Mouse (Mus musculus) frontal cortex, adult (tissue): ENCODE data around the gene Urah.

Source experiments
- ATAC-seq: cut with Nextera tagmentation; 2 replicates; pipeline ENCODE4 v1.9.2; 2017; ENCODE audit warnings: mild to moderate bottlenecking, moderate library complexity, mixed read lengths; ENCODE audit not compliant: low TSS enrichment

Urah gene

GRCm38 (mm10) chr7:140840750-140841735 lies 6.2 kb downstream of the Urah start:
- no peak for ATAC-seq

- no peak for ATAC-seq
Measured at GRCm38 (mm10) chr7:140843806-140844205, 9.0 kb downstream of the Urah start.

- ATAC-seq: peak; percentile 84
Measured at GRCm38 (mm10) chr7:140844905-140845665, 10.3 kb downstream of the Urah start, which contains the start of gene Scgb1c1. TSS of gene Scgb1c1 (plus strand) at chr7:140845547.

DNA sequence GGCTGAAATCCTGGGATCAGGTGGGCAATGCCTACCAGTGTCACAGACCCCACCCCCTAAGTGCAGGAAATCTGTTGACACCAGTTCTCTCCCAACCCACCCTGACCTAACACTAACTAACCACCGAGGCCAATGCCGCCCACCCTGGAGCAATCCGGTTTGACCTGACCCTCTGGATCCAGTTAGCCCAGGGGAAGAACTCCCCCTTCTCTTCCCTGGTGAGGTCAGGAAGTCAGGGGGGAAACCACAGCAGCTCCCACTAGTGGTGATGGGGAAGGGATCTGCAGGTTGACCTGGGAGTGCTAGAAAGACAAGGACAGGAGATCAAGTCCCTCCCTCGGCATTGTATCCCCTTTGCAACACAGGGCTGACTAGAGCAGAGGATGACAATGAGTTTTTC lies 10.9 kb downstream of the Urah start:
- no peak for ATAC-seq

GRCm38 (mm10) chr7:140846676-140847075 lies 11.9 kb downstream of the Urah start:
- no peak for ATAC-seq

DNA sequence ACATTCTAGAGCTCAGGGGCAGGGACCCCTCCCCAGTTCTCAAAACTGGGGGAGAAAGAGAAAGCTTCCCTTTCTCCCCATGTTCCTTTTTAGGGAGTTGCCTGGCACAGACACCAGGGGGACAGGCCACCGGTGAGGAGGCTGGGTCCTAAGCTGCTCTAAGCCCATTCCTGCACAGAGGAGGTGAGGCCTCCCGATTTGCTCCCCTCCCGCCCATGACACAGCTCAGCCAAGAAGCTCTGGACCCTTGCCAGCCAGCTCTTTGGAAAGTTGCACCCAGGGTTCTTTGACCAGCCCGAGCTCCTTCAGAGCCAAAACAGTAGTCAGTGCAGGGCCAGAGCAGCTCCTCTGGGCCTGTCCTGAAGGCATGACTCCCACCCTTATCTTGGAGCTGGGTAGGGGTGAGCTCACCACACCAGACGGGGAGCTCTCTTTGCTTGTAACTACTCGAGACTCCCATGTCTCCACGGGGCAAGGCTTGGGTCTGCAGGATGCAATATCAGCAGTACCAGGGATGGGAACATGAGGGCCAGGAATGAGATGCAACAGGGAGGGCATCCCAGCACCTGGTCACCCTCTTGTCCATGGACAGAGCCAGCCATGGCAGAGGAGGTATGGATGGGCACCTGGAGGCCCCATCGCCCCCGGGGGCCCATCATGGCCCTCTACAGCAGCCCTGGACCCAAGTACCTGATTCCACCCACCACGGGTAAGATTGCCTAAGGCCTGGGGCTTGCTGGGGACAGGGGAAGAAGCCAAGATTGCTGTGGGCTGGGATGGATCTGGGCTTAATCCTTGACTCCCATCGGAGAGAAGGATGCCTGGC lies 13.2 kb downstream of the Urah start, which contains the start of gene Odf3:
Odf3 (plus strand) TSS at position 51 of the 826 bp plus-strand sequence.
- no peak for ATAC-seq

DNA sequence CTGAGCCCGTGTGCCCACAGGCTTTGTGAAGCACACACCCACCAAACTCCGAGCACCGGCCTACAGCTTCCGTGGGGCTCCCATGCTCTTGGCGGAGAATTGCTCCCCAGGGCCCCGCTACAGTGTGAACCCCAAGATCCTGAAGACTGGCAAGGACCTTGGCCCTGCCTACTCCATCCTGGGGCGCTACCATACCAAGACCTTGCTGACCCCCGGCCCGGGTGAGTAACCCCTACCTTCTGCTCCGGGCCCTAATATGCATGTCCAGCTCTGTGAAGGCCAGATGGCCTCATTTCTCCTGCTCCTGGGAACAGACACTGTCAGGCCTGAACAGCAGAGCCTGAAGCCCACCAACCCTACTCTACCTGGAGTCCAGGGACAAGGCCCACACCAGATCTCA lies 13.8 kb downstream of the Urah start:
- ATAC-seq: no peak

DNA sequence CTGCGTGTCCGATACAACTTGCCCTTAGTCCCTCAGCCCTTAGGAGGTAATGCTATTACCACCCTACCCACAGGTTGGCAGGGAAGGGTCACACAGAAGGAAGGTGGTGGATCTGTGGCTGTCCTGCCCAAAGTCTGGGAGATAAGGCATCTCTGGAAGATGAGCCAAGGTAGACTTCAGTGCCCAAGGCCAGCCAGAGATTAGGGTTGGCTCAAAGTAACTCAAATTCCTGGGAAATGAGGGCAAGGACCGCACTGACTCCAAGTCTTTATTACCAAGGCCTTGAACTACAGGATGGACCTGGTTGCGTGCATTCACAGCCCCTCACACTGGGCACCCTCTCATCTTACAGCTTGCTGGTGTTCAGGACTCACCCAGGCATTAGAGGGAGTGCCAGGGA lies 17.1 kb downstream of the Urah start:
- no peak for ATAC-seq

GRCm38 (mm10) chr7:140853386-140853785 lies 18.6 kb downstream of the Urah start:
- no peak for ATAC-seq

- ATAC-seq: no peak
Measured at GRCm38 (mm10) chr7:140854483-140854882, 19.7 kb downstream of the Urah start.

- no peak for ATAC-seq
Measured at GRCm38 (mm10) chr7:140855181-140855580, 20.4 kb downstream of the Urah start.

GRCm38 (mm10) chr7:140855860-140856784 lies 21.3 kb downstream of the Urah start, which contains the start of gene Gm45785:
TSS of gene Gm45785 (minus strand) at chr7:140856331.
- peak; percentile 77 for ATAC-seq

GRCm38 (mm10) chr7:140856785-140857549 lies 22.1 kb downstream of the Urah start, which contains the start of gene Ric8a:
TSS of gene Ric8a (plus strand) at chr7:140856957.
- ATAC-seq: peak; percentile 62

DNA sequence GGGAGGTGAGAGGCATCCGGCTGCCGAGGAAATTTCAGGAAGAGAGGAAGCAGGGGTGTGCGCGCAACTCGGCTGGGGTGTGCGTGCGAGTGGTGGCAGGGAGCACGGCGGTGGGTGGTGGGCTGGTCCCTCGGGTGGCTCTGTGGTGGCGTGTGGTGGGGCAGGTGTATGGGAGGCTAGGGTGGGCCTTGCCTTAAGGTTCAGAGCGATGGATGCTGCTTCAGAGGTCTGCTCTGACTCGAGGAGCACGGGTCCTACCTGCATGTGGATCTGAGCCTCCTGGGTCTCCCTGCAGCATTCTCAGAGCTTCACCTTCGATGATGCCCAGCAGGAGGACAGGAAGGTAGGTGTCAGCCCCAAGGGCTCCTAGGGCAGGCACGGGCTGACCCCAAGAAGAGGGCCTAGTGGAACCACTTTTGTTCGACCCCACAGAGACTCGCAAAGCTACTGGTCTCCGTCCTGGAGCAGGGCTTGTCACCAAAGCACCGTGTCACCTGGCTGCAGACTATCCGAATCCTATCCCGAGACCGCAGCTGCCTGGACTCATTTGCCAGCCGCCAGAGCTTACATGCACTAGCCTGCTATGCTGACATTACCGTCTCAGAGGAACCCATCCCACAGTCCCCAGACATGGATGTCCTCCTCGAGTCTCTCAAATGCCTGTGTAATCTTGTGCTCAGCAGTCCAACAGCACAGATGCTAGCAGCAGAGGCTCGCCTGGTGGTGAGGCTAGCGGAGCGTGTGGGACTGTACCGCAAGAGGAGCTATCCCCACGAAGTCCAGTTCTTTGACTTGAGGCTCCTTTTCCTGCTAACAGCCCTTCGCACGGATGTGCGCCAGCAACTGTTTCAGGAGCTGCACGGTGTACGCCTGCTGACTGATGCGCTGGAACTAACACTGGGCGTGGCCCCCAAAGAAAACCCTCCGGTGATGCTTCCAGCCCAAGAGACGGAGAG lies 23.0 kb downstream of the Urah start, which contains the start of gene Bet1l:
Bet1l (minus strand) TSS at position 28 of the 956 bp plus-strand sequence.
- peak; percentile 12 for ATAC-seq

DNA sequence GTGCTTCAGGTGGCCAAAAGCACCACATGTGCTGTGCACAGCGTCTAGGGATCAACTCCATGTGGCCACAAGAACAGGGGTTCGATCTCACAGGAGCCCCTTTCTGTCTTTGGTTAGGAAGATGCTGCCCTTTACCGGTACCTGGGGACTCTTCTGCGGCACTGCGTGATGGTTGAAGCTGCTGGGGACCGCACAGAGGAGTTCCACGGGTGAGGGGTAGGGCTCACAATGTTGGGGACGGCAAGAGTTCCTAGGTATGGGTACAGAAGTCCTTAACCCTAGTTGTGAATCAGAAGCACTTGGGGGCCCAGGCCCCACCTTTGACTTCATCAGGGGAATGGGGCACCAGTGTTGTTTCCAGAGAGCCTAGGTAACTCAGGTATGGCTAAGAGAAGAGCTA lies 23.9 kb downstream of the Urah start:
- ATAC-seq: no peak

- ATAC-seq: no peak
Measured at GRCm38 (mm10) chr7:140859997-140860396, 25.2 kb downstream of the Urah start.

GRCm38 (mm10) chr7:140860728-140861127 lies 25.9 kb downstream of the Urah start:
- no peak for ATAC-seq

GRCm38 (mm10) chr7:140864761-140865160 lies 29.9 kb downstream of the Urah start:
- no peak for ATAC-seq
